Mouse (Mus musculus) stomach, postnatal 0 days (tissue): ENCODE measurements around the gene Tinagl1.

ENCODE experiments used
- CTCF ChIP-seq: IDR thresholded peaks from 2 replicates; pipeline ENCODE4 v1.5.1; 2016; ENCODE audit warnings: antibody characterized with exemption, low read depth, mild to moderate bottlenecking, moderate library complexity
- EP300 ChIP-seq: optimal IDR thresholded peaks from 2 replicates; pipeline ENCODE3; 2016; ENCODE audit warnings: antibody characterized with exemption

GRCm38 (mm10) chr4:130167814-130168213, 7.1 kb downstream of the Tinagl1 start:
- TF ChIP-seq CTCF = no peak
- no peak for TF ChIP-seq EP300
